Mouse (Mus musculus): ENCODE measurements around the gene 2900026A02Rik.

Gene 2900026A02Rik

GRCm38 (mm10) chr5:113210314-113210713 is 10.7 kb downstream of the 2900026A02Rik start:
- no peak for DNase-seq

GRCm38 (mm10) chr5:113209898-113210297 is 11.1 kb downstream of the 2900026A02Rik start:
- DNase-seq = no peak

GRCm38 (mm10) chr5:113209401-113209750 is 11.7 kb downstream of the 2900026A02Rik start:
- no peak for DNase-seq

DNA sequence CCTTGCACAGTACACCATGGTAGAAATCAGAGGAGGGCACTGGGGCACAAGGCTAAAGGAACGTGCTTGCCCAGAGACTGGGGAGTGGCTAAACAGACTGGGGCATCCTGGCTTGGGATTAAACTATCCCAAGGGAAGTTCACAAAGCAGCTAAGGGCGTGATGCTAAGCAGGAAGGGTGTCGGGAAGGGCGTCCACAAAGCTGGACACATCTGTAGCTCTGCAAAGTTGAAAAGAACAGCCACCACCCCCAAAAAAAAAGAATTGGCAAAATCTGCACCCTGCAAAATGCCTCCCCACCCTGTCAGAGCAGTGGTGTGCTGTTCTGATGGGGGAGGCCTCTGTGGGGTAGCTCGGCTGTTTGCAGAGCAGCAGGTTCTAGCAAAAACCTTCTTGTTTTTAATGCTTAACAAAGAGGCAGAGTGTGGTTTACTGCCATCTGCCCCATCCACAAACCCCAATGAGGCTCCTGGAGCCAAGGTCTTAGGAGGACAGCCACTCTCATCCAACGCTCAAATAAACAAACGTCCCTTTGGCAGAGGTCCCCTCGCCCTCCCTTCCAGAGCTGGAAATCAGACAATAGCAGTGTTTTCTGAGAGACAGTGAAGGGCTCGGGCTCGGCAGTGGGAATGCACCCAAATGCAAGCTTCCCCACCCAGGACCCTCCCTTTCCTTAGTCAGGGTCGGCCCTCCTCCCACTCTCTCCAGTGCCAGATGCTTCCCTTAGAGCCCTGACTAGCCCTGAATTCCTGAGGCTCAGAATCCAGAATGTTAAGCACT is 12.2 kb downstream of the 2900026A02Rik start:
- DNase-seq = peak; percentile 25 to 38

GRCm38 (mm10) chr5:113208048-113208447 is 13.0 kb downstream of the 2900026A02Rik start:
- DNase-seq = no peak

GRCm38 (mm10) chr5:113206670-113207352 is 14.2 kb downstream of the 2900026A02Rik start:
- DNase-seq = no peak

DNA sequence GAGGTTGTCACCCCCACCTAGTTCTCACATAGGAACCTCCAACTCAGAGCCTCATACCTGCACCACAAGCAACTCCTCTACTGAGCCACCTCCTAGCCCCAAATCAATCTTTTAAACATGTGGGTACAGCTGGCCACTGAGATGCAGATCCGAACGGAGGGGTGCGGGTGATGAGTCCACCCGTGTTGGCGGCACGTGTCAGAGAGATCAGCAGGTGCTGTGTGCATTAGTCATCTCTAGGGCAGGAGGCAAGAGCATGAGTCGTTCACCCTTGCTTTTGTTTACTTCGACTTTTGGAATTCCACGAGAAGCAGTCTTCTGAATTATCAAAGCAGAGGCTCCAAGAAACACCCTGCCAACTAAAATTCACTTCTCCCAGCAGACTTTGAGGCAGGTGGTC is 16.8 kb downstream of the 2900026A02Rik start:
- no peak for DNase-seq

GRCm38 (mm10) chr5:113199772-113200134 is 21.3 kb downstream of the 2900026A02Rik start:
- DNase-seq = no peak

GRCm38 (mm10) chr5:113199126-113199771 is 21.8 kb downstream of the 2900026A02Rik start:
- no peak for DNase-seq

DNA sequence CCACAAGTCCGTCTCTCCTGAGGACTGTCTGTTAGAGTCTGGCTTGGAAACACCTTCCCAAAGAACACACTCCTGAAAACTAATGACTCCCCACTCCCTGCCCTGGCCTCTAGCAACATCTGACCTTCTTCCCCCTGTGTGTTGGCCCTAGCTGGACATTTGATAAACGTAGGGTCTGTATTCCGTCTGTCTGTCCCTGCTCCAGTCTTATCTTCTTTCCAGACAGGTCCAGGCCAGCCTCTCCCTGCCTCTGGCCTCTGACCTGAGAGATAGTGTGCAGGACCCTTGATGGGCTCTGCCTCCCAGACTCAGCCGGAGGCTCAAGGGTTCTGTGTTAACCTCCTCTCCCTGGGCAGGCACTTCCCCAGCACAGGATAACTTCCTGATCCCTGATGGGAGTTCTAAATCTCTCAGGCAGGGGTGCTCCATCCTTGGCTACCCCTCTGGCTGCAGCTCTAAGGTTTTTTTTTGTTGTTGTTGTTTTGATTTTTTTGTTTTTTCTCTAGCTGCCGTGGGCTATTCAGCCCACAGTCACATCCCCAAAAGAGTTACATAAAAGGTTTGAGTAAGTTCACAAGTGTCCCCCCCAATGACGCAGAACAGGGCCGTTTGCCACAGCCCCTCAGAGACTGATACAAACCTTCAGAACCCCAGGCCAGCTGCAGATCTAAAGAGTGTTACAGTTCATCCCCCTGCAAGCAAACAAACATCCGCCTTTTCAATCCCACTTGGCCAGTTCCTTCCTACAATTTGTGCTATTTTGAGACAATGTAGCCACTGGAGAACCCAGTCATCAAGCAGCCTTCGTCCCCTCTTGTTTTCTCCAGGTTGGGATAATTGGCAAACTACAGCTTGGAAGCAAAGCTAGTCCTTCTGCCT is 23.9 kb downstream of the 2900026A02Rik start:
- DNase-seq = no peak

GRCm38 (mm10) chr5:113195907-113196306 is 25.1 kb downstream of the 2900026A02Rik start:
- no peak for DNase-seq

- no peak for DNase-seq
Measured at GRCm38 (mm10) chr5:113195451-113195850, 25.6 kb downstream of the 2900026A02Rik start.

GRCm38 (mm10) chr5:113193762-113194161 is 27.3 kb downstream of the 2900026A02Rik start:
- no peak for DNase-seq

GRCm38 (mm10) chr5:113191901-113192300 is 29.1 kb downstream of the 2900026A02Rik start:
- no peak for DNase-seq

DNA sequence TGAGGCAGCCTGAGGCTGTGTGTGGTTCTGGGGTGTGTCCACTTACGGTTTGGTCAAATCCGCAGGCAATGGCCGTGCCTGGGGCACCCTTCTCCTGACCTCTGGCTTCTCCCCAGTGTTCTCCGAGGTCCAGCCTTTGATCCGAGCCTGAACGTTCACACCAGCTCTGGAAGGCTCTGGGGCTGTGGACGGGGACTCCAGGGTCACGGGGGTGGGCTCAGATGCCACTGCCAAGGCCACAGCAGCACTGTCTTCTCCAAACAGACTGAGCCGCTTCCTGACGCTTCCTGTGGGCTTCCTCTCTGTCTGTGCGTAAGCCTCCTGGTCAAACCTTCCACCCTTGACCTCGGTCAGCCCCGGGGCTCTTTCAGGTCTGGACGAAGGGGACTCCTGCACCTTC is 30.5 kb downstream of the 2900026A02Rik start:
- no peak for DNase-seq

DNA sequence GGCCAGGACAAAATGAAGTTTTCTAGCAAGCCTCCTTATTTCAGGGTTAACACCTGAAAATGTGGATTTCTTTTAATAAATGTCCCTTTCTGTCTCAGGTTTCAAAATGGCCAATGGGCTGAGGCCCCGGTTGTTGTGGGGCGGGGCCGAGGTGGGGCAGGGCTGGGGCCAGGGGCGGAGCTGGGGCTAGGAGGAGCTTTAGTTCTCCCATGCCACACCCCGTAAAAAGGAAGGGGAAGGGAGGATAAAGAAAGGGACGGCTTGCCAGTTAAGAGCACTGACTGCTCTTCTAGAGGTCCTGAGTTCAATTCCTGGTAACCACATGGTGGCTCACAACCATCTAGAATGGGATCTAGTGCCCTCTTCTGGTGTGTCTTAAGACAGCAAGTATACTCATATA is 39.6 kb downstream of the 2900026A02Rik start:
- DNase-seq = no peak

DNA sequence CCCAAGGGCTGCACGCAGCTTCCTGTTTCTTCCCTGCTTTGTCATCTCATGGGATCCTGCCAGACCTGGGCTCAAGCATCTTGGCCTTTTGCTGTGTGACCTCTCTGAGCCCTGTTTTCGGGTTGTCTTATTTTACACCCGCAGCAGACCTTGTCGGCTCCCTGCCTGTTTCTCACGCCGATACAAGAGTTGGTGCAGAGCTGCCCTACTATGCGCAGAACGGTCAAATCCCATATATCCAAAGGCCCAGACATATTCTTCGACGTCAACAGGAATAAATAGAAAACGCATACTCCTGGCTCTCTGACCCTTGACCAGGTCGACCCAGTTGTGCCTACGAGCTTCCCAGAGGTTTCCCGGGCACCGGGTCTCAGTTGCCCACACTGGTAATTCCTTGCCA is 40.3 kb downstream of the 2900026A02Rik start:
- no peak for DNase-seq

- peak; percentile 78 to 84 for DNase-seq
Measured at GRCm38 (mm10) chr5:113179843-113180682, 41.0 kb downstream of the 2900026A02Rik start.

DNA sequence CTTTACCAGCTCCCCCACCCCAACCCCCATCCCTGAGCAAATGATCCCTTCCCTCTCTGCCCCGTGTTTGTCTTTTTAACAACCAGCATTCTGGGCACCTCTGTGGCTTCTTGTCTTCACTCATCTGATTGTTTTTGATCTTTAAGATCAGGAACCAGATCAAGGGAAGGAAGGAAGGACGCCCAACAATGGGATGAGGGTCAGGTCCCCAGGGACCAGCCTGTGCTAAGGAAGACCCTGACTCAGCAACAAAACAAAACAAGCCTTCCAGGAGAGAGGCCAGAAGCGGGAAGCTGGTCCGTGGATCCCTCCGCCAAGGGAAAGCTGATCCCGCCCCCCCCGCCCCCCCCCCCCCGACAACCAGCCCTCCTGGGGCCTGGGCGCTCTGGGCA is 41.6 kb downstream of the 2900026A02Rik start:
- no peak for DNase-seq

DNA sequence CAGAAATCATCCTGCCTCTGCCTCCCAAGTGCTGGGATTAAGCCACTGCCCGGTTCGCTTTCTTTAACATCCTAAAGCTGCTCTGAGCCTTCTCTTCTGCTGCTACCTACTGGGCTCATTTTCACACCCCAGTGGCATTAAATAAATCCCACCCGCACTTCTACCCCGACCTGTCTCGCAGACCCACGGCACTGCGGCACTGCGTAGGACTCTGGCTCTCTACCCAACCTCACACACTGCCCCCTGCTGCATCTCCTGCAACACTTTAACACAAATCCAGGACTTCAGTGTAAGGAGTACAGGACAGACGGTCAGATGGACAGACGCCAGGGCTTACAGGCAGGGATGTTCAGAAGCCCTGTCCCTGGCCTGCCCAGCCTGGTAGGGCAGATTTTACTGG is 45.1 kb downstream of the 2900026A02Rik start:
- no peak for DNase-seq

GRCm38 (mm10) chr5:113174916-113175692 is 45.9 kb downstream of the 2900026A02Rik start:
- DNase-seq = no peak
